Comparison of ENCODE assay signal across 1 mouse cellular context in the genomic region with DNA sequence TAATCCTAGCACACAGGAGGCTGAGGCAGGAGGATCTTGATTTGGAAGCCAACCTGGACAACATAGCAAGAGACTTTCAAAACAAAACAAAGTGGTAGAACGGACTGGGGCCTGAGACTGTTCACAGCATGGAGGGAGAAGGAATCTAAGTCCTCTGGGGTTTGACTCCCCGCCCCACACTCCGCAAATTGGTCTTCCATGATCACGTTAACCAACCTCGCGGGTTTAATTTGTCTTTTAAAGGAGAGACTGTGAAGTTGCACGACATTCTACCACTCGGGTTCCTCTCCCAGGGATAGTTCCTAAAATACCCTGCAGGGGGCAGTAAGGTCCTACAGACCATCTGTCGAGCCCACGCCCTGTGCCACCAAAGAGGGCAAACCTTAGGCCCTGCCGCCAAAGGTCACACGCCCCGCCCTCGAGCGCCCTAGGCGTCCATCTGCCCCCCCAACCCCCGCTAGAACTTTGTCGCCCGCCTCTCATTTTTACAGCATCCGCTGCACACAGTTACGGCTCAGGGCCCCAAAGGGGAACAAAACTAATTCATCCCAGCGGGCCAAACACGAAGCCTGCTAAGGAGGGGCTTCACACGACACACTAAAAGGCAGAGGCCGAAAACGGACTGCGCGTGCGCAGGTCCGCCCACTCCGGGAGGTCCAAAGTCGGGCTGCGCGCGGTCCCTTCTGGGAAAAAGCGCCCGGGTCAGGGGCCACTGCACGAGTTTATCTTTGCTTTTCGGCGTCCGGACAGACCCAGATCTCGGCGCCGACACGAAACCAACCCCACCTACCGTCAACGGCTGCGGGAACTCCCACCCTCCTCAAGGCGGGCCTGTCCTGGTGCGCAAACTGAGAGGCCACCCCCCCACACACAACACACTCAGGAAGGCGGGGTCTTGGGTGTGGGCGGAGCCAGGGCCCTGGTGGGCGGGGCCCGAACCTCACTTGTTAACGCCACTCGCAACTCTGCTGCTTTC.
TF ChIP-seq lines count a peak whose summit lies in the region.

Gene Nhej1 (minus strand): TSS at position 855 of the 976 bp plus-strand sequence.

TF ChIP-seq in MEL, 35 proteins besides CTCF, POLR2A, EP300 and RAD21 (continued from another document):
- 0 out of 2 replicates have a peak, but pooled peaks have one; percentile 58 for TF ChIP-seq E2F4 (IDR thresholded peaks at IDR 0.05; ENCODE audit: borderline replicate concordance, low read depth, low read length)
- 0 out of 2 replicates have a peak, but pooled peaks have one; percentile 61 for TF ChIP-seq MYC (IDR thresholded peaks at IDR 0.05; ENCODE audit: low read depth, low read length)
- TF ChIP-seq POLR2AphosphoS5 (IDR thresholded peaks at IDR 0.05; ENCODE audit: borderline replicate concordance, low read depth, low read length), result no peak
- TF ChIP-seq MEF2A (IDR thresholded peaks at IDR 0.05; ENCODE audit: extremely low read depth, insufficient replicate concordance, low read depth, low read length, poor library complexity, severe bottlenecking), result no peak
- no peak; the same call in 1 of the 2 replicates for TF ChIP-seq RCOR1 (IDR thresholded peaks at IDR 0.05; ENCODE audit: low read depth, low read length)
- no peak; the same call in 1 of the 2 replicates for TF ChIP-seq KAT2A (conservative IDR thresholded peaks at IDR 0.05; ENCODE audit: low read depth, low read length)
- peak; percentile 59; the same call in 1 of the 2 replicates for TF ChIP-seq ETS1 (IDR thresholded peaks at IDR 0.05; ENCODE audit: low read depth, low read length)
- peak; percentile 89 for TF ChIP-seq NRF1 (IDR thresholded peaks at IDR 0.05; ENCODE audit: insufficient read depth, low read depth, low read length, poor library complexity, severe bottlenecking)
- peak; percentile 75 for TF ChIP-seq NELFE (IDR thresholded peaks at IDR 0.05; ENCODE audit: low read depth, low read length)
- TF ChIP-seq TBP (IDR thresholded peaks at IDR 0.05; ENCODE audit: low read depth, low read length), result peak; percentile 84; the same call in 1 of the 2 replicates
- peak; percentile 57 for TF ChIP-seq MAX (IDR thresholded peaks at IDR 0.05; ENCODE audit: low read length)
- TF ChIP-seq SMC3 (IDR thresholded peaks at IDR 0.05; ENCODE audit: low read depth, low read length), result peak; percentile 90
- peak; percentile 56; the same call in 1 of the 2 replicates for TF ChIP-seq USF1 (IDR thresholded peaks at IDR 0.05; ENCODE audit: low read depth, low read length)
- 0 out of 2 replicates have a peak, but pooled peaks have one; percentile 18 for TF ChIP-seq MYB (IDR thresholded peaks at IDR 0.05; ENCODE audit: low read depth, low read length)
- TF ChIP-seq MAZ (IDR thresholded peaks at IDR 0.05; ENCODE audit: low read depth, low read length), result peak; percentile 72; the same call in 1 of the 2 replicates
